Mouse (Mus musculus): ENCODE measurements around the gene Gm3250.
"Not testable (repeated sequence)": the region's sequence is repeated elsewhere in the genome, so short reads cannot be mapped to it uniquely, and the experiment has no call there.

Gm3250 gene

DNA sequence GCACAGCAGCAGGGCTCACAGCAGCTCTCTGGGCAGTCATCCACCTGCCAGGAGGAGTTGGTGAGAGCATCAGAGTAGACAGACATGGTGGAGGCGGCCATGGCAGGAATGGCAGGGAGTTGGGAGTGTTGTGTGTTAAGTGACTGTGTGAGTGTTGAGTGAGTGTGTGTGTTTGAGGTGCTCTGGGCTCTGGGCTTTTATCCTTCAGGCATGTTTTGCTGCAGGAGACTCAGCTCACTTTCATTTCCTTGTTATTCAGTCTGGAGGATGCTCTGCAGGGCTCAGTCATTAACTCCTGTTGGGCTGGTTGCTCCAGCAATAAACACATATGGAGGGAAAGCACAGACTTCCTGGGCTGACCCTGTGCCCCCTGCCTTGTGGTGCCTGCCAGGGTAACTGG is at the start of gene Gm3250:
Gene Gm3250 (minus strand): TSS at position 101 of the 400 bp plus-strand sequence.
- DNase-seq (ENCODE audit: low read depth) = not testable (repeated sequence)

DNA sequence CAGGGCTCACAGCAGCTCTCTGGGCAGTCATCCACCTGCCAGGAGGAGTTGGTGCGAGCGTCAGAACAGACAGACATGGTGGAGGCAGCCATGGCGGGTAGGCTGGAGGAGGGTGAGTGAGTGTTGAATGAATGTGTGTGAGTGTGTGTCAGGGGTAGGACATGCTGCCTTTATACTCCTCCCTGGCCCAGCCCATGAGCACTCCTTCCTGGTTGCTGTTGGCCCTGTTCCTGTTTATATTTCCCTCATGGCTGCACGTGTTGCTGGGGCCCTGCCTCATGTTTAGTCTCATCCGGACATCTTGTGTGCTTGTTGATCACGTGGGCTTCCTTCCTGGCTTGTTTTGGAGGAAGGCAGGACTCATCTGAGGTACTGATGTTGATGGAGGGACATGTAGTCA is 44.6 kb upstream of the Gm3250 start, which contains the start of gene Krtap10-4:
Gene Krtap10-4 (minus strand): TSS at position 145 of the 400 bp plus-strand sequence.
- DNase-seq (ENCODE audit: low read depth) = no peak

DNA sequence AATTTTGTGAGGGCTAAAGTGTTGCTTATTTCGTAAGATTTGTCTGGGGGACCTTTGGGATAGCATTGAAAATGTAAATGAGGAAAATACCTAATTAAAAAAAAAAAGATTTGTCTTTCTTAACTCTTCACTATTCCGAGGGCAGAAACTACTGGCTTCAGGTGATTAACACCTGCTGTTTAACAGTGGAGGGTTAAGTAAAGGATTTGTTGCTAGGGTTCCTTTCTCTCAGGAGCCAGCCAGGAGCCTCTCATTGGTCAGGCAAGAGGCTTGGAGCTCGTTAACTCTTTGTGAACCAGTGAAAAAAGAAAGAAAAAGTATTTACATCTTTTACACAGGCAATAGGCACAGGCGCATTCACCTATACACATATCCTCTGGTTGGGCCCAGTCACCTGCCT is 36.9 kb upstream of the Gm3250 start:
- DNase-seq (ENCODE audit: low read depth) = no peak

DNA sequence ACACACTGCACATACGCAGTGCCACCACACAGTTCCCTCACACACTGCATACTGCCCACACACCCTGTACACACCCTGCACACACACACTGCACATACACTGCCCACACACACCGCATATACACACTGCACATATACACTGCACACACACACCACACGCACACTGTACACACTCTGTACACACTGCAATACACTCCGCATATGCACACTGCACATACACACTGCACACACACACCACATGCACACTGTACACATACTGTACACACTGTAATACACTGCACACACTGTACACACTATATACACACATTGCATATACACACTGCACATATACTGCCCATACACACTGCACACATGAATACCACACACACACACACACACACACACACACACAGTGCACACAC is 36.2 kb upstream of the Gm3250 start:
- no peak for DNase-seq (ENCODE audit: low read depth)

DNA sequence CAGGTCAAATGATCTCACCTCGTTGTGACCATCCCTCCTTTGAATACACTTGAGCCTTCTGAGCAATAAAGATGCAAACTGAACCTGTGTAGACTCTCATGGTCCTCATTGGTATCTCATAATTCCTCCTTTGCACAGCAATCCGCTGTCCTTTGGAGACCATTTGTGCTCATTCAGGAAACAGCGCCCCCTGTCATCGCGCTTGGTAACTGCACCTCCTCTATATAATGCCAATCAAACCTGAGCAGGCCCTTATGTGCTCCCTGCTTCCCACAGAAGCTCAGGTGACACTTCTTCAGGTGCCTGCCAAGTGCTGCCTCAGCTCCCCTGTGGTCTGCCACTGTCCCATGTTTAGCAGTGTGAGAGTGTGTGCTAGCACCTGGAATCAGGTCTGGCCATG is 33.2 kb upstream of the Gm3250 start:
- peak; percentile 7 for DNase-seq (ENCODE audit: low read depth)

DNA sequence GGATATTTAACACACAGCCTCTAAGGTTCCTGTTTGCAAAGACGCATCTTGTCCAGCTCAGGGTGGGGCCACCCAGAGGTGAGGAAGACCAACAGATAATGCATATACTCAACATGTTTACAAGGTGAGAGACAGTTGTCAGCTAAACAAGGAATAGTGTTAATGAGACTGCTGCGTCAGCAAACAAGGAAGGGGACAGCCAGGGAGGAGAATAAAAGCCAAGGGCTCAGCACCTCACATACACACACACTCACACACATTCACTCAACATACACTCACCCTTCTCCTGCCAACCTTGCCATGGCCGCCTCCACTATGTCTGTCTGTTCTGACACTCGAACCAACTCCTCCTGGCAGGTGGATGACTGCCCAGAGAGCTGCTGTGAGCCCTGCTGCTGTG is 32.0 kb upstream of the Gm3250 start, which contains the start of gene Gm2696:
Gene Gm2696 (plus strand): TSS at position 301 of the 400 bp plus-strand sequence.
- DNase-seq (ENCODE audit: low read depth) = no peak

DNA sequence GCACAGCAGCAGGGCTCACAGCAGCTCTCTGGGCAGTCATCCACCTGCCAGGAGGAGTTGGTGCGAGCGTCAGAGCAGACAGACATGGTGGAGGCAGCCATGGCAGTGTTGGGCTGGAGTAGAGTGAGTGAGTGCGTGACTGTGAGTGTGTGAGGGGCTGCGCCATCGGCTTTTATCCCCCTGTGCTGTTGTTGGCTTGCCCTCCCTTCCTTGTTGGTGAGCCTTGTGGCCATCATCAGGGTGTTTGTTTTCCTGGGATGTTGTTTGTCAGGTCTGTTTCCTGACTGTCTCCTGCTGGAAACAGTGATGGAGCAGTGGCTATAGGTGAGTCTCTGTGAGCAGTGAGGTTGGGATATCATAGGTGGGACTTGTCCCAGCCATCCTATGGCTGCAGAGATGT is 29.4 kb upstream of the Gm3250 start, which contains the start of gene Gm9507:
Gene Gm9507 (minus strand): TSS at position 101 of the 400 bp plus-strand sequence.
- no peak for DNase-seq (ENCODE audit: low read depth)

DNA sequence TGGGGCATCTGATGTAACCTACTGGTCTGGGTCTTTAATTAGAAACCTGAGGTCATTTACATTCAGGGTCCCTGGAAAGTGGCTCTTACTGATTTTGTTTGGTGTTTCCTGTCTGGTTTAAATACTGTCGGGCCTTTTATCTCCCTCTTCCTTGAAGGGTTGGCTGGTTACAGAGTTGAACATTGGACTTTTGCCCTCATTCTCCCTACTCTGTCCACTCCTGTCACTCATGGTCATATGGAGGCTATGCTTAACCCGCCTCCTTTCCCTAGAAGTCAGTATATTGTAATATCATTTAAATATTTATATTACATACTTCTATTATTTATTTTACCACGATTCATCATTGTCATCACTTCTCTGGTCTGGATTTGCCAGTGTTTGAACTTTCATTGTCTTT is 21.8 kb upstream of the Gm3250 start:
- DNase-seq (ENCODE audit: low read depth) = no peak

DNA sequence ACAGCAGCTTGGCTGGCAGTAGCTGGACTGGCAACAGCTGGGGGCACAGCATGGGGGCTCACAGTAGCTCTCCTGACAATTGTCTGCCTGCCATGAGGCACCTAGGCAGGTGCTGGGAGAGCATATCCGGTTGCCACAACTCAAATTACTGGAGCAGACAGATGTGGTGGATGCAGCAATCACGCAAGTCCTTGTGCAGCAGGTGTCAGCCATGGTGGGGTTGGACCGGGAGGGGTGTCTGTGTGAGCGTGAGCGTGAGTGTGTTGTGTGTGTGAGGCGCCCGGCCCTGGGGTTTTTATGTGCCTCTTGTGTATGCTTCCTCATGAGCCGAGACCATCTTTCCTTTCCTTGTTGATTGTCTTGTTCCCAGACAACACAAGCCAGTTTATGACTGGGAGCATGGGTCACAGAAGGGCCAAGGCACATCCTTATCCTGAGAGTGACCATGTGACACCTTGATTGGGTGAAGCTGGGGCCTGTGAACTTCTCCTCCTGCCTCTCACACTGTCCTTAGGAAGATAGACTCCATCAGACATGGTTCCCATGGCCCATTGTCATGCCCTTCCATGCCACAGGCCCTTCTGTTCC is 16.7 kb upstream of the Gm3250 start, which contains the start of gene Gm19668:
Gene Gm19668 (minus strand): TSS at position 213 of the 588 bp plus-strand sequence.
- no peak for DNase-seq (ENCODE audit: low read depth)

DNA sequence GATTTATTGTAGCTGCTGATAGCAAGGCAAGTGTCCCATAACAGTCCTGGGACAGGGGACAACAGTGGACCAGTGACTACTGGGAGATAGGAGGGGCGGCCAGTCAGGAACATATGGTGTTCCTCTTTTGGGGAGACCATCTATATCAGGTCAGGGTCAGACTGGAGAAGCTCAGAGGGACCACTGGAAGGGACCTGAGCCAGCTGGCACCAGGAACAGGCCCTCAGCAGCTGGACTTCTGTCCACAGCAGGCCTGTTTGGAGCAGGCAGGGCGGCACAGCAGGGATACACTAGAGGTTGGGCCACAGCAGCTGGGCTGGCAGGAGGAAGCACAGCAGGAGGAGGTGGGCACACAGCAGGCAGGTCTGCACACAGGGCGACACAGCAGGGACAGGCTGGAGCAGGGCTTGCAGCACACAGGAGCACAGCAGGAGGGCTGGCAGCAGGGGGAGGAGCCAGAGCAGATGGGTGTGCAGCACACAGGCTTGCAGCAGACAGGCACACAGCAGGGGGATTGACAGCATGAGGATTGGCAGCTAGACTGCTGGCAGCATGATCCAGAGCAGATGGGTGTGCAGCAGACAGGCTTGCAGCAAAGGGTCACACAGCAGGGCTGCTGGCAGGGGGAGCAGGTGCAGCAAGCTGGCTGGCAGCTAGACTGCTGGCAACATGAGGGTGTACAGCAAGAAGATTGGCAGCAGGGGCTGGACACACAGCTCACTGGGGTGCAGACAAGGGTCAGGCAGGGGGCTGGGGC is 16.0 kb upstream of the Gm3250 start:
- not testable (repeated sequence) for DNase-seq (ENCODE audit: low read depth)

DNA sequence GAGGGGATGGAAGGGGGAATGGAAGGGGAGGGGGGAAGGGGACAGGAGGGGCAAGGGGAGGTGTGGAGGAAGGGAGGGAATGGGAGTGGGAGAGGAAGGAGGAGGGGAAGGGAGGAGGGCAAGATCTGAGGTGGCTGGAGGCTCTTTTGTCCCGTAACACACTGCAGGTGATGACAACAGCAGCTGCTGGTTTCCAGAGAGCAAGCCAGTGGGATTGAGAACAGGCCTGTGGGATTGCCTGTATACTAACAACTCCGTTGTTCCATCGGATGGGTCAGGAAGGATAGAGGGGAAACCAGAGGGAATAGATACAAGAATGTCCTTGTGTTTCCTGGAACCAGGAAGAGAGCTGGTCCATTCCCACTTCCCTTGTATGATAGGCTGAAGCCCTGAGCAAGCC is 15.3 kb upstream of the Gm3250 start:
- no peak for DNase-seq (ENCODE audit: low read depth)

DNA sequence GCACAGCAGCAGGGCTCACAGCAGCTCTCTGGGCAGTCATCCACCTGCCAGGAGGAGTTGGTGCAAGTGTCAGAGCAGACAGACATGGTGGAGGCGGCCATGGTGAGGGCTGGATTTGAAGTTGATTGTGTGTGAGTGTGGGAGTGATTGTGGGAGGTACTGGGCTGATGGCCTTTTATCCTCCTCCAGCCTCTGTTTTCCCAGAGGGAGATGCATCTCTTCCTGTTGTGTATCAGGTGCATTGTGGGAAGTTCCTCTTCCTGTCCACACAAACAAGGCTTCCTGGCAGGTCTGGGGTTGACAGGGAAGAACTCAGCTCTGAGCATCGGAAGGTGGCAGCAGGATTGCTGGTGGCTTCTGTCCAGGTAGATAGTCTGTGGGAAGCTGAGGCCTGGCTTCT is 12.6 kb upstream of the Gm3250 start, which contains the start of gene Gm9639:
Gene Gm9639 (minus strand): TSS at position 101 of the 400 bp plus-strand sequence.
- no peak for DNase-seq (ENCODE audit: low read depth)

DNA sequence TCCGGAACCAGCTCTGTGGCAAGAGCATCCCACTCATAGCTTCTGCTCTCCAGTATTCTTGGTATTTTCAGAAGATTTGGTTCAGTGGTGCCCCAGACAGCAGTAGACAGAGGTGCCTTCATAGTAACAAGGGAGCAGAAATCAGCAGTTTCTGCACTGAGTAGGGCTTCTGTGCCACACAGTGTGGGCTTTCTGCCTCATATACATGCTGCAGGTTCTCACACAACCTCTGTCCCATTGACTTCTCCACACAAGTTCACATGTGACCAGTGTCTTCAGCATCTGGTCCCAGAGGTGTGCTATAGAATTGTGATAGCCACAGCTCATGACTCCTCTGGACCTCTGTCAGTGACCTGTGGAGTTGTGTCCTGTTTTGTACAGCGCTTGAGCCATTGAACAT is 6.3 kb upstream of the Gm3250 start:
- DNase-seq (ENCODE audit: low read depth) = no peak

DNA sequence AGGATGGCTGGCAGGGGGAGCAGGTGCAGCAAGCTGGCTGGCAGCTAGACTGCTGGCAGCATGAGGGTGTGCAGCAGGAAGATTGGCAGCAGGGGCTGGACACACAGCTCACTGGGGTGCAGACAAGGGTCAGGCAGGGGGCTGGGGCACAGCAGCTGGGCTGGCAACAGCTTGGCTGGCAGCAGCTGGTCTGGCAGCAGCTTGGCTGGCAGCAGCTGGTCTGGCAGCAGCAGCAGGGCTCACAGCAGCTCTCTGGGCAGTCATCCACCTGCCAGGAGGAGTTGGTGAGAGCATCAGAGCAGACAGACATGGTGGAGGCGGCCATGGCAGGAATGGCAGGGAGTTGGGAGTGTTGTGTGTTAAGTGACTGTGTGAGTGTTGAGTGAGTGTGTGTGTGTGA is 5.5 kb upstream of the Gm3250 start, which contains the start of gene Gm7137:
Gene Gm7137 (minus strand): TSS at position 325 of the 400 bp plus-strand sequence.
- not testable (repeated sequence) for DNase-seq (ENCODE audit: low read depth)

DNA sequence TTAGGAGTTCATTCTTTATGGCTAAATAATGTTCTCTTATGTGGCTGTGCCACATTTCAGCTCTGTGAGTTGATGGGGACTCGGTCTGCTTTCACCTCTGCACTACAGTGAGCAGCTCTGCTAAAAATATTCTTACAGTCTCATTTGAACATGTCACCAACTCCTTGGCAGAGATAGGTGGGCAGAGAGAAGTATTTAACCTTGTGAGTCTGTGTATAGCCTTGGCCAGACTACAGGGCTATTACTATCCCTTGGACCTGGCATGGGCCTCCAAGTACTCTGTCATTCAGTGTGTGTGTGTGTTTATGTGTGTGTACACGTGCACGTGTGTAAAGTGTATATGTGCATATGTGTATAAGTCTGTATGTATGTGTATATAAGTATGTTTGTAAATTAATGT is 1.1 kb upstream of the Gm3250 start:
- DNase-seq (ENCODE audit: low read depth) = not testable (repeated sequence)

DNA sequence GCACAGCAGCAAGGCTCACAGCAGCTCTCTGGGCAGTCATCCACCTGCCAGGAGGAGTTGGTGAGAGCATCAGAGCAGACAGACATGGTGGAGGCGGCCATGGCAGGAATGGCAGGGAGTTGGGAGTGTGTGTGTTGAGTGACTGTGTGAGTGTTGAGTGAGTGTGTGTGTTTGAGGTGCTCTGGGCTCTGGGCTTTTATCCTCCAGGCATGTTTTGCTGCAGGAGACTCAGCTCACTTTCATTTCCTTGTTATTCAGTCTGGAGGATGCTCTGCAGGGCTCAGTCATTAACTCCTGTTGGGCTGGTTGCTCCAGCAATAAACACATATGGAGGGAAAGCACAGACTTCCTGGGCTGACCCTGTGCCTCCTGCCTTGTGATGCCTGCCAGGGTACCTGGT is 5.5 kb downstream of the Gm3250 start, which contains the start of gene Gm7138:
Gene Gm7138 (minus strand): TSS at position 101 of the 400 bp plus-strand sequence.
- DNase-seq (ENCODE audit: low read depth) = not testable (repeated sequence)

DNA sequence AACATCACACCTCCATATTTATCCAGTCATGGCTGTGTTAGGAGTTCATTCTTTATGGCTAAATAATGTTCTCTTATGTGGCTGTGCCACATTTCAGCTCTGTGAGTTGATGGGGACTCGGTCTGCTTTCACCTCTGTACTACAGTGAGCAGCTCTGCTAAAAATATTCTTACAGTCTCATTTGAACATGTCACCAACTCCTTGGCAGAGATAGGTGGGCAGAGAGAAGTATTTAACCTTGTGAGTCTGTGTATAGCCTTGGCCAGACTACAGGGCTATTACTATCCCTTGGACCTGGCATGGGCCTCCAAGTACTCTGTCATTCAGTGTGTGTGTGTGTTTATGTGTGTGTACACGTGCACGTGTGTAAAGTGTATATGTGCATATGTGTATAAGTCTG is 10.2 kb downstream of the Gm3250 start:
- DNase-seq (ENCODE audit: low read depth) = not testable (repeated sequence)

DNA sequence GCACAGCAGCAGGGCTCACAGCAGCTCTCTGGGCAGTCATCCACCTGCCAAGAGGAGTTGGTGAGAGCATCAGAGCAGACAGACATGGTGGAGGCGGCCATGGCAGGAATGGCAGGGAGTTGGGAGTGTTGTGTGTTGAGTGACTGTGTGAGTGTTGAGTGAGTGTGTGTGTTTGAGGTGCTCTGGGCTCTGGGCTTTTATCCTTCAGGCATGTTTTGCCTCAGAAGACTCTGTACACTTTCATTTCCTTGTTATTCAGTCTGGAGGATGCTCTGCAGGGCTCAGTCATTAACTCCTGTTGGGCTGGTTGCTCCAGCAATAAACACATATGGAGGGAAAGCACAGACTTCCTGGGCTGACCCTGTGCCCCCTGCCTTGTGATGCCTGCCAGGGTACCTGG is 11.1 kb downstream of the Gm3250 start, which contains the start of gene Gm3238:
Gene Gm3238 (minus strand): TSS at position 101 of the 400 bp plus-strand sequence.
- not testable (repeated sequence) for DNase-seq (ENCODE audit: low read depth)

DNA sequence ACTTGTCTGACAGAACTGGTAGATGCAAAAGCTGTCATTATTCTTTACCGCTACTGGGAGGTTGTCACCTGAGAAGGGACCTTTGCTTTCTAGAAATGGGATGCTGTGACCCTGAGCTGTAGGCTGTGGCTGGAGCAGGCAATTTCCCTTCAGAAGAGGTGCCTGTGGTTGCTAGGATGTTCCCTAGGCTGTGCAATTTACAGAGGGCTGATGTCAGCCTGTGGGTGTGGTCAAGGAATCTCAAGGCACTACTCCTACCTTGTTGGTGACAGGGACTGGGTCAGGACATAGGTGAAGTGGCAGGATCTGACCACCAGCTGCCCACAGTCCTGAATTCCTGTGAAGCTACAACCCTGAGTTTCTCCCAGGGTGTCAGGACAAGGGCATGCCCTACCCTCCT is 12.6 kb downstream of the Gm3250 start:
- DNase-seq (ENCODE audit: low read depth) = no peak

DNA sequence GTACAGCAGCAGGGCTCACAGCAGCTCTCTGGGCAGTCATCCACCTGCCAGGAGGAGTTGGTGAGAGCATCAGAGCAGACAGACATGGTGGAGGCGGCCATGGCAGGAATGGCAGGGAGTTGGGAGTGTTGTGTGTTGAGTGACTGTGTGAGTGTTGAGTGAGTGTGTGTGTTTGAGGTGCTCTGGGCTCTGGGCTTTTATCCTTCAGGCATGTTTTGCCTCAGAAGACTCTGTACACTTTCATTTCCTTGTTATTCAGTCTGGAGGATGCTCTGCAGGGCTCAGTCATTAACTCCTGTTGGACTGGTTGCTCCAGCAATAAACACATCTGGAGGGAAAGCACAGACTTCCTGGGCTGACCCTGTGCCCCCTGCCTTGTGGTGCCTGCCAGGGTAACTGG is 22.8 kb downstream of the Gm3250 start, which contains the start of gene Gm3233:
Gene Gm3233 (minus strand): TSS at position 101 of the 400 bp plus-strand sequence.
- DNase-seq (ENCODE audit: low read depth) = not testable (repeated sequence)

DNA sequence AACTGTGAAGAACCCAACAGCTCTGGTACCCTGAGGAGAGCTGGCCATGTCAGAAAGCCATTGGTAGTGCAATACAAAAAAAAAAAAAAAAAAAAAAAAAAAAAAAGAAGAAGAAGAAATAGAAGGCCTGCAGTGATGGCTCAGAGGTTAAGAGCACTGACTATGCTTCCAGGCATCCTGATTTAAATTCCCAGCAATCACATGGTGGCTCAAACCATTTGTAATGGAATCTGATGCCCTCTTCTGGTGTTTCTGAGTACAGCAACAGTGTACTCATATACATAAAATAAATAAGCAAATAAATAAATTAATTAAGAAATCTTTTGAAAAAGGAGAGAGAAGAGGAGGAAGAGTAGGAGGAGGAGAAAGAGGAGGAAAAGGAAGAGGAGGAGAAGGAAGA is 28.9 kb downstream of the Gm3250 start:
- no peak for DNase-seq (ENCODE audit: low read depth)

DNA sequence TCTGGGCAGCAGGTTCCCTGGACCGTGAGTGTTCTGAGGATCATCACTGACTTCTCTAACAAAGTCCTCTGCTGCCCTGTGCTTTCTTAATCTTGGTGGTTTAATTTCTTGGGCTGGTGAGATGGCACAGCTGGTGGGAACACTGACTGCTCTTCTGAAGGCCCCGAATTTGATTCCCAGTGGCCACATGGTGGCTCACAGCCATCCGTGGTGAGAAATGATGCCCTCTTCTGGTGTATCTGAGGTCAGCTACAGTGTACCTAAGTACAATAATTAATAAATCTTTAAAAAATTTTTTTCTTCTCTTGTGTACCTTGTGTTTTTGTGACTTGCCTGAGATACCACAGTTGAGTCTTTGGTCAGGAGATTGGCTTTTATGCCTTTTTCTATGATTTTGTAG is 30.0 kb downstream of the Gm3250 start:
- DNase-seq (ENCODE audit: low read depth) = not testable (repeated sequence)

DNA sequence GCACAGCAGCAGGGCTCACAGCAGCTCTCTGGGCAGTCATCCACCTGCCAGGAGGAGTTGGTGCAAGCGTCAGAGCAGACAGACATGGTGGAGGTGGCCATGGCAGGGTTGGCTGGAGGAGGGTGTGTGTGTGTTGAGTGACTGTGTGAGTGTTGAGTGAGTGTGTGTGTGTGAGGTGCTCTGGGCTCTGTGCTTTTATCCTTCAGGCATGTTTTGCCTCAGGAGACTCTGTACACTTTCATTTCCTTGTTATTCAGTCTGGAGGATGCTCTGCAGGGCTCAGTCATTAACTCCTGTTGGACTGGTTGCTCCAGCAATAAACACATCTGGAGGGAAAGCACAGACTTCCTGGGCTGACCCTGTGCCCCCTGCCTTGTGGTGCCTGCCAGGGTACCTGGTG is 31.1 kb downstream of the Gm3250 start, which contains the start of gene Gm9736:
Gene Gm9736 (minus strand): TSS at position 101 of the 400 bp plus-strand sequence.
- DNase-seq (ENCODE audit: low read depth) = not testable (repeated sequence)
